Mouse (Mus musculus) MEL (cell line): ENCODE data around the gene Arsg. TPM values are rescaled to one million over a fixed set of nuclear protein-coding genes. Genes with fewer than 3 reads are reported as not detected.

Experiments
- DNase-seq: peaks from one replicate; pipeline ENCODE4 v3.0.0; 2011; ENCODE audit warnings: low read depth, low spot score
- H3K27ac ChIP-seq: 2 replicates; pipeline ENCODE4 v1.5.1; 2012; ENCODE audit warnings: low read depth, mild to moderate bottlenecking, control low read depth, low read length, moderate library complexity; ENCODE audit not compliant: control insufficient read depth
- H3K27me3 ChIP-seq, 2 experiments: fragments of 150-350 bp in 1 of 2; sonication (generic) in 1 of 2; 2 replicates each; pipeline ENCODE4 v1.6.1; 2012; ENCODE audit warnings: low read length in 2 of 2, mild to moderate bottlenecking in 2 of 2, improper control_type of control experiment in 1 of 2, moderate library complexity in 1 of 2; ENCODE audit not compliant: insufficient read depth in 2 of 2, control insufficient read depth in 1 of 2
- H3K36me3 ChIP-seq, 2 experiments: 2 replicates each; pipeline ENCODE4 v1.6.1; 2012 to 2014; ENCODE audit warnings: low read length in 2 of 2, improper control_type of control experiment in 1 of 2, inconsistent platforms in 1 of 2, mild to moderate bottlenecking in 1 of 2; ENCODE audit not compliant: insufficient read depth in 2 of 2, control insufficient read depth in 1 of 2
- H3K4me1 ChIP-seq, 2 experiments: fragments of 150-350 bp in 1 of 2; sonication (generic) in 1 of 2; 2 replicates each; pipeline ENCODE4 v1.6.1; 2012; ENCODE audit warnings: low read length in 2 of 2, improper control_type of control experiment in 1 of 2, mild to moderate bottlenecking in 1 of 2; ENCODE audit not compliant: insufficient read depth in 2 of 2, control insufficient read depth in 1 of 2
- H3K4me3 ChIP-seq, 2 experiments: fragments of 150-350 bp in 1 of 2; sonication (generic) in 1 of 2; 2 replicates each; pipeline ENCODE4 v1.5.1; 2012; ENCODE audit warnings: low read depth in 2 of 2, low read length in 2 of 2, mild to moderate bottlenecking in 2 of 2, moderate library complexity in 2 of 2, control low read depth in 1 of 2, improper control_type of control experiment in 1 of 2; ENCODE audit not compliant: control insufficient read depth in 1 of 2, insufficient read depth in 1 of 2
- H3K79me2 ChIP-seq: 2 replicates; pipeline ENCODE4 v1.6.1; 2012; ENCODE audit warnings: mild to moderate bottlenecking, low read length, moderate library complexity; ENCODE audit not compliant: control insufficient read depth, poor library complexity, insufficient read depth
- H3K9ac ChIP-seq: 2 replicates; pipeline ENCODE4 v1.6.1; 2012; ENCODE audit warnings: low read depth, mild to moderate bottlenecking, control low read depth, low read length, moderate library complexity; ENCODE audit not compliant: control insufficient read depth, poor library complexity, severe bottlenecking
- H3K9me3 ChIP-seq: fragments of 150-350 bp; sonication (generic); replicated peaks from 2 replicates; pipeline ENCODE4 v1.6.1; 2012; ENCODE audit warnings: mild to moderate bottlenecking, low read length, improper control_type of control experiment, moderate library complexity; ENCODE audit not compliant: insufficient read depth
- BHLHE40 ChIP-seq: IDR thresholded peaks from 2 replicates; pipeline ENCODE4 v1.6.1; 2012; ENCODE audit warnings: low read depth, mild to moderate bottlenecking, inconsistent platforms, low read length, improper control_type of control experiment, borderline replicate concordance
- CTCF ChIP-seq, 3 experiments: IDR thresholded peaks in 2 of 3; conservative IDR thresholded peaks in 1 of 3; 2 replicates each; pipeline ENCODE4 v1.5.1; 2011 to 2012; ENCODE audit warnings: low read length in 3 of 3, low read depth in 2 of 3, mild to moderate bottlenecking in 2 of 3, improper control_type of control experiment in 1 of 3, inconsistent platforms in 1 of 3, mixed read lengths in 1 of 3, moderate library complexity in 1 of 3; ENCODE audit not compliant: control insufficient read depth in 1 of 3, insufficient read depth in 1 of 3, poor library complexity in 1 of 3, severe bottlenecking in 1 of 3
- ELF1 ChIP-seq: IDR thresholded peaks from 2 replicates; pipeline ENCODE4 v1.6.1; 2014; ENCODE audit warnings: low read depth, mild to moderate bottlenecking, inconsistent platforms, low read length, improper control_type of control experiment, moderate library complexity
- ETS1 ChIP-seq: IDR thresholded peaks from 2 replicates; pipeline ENCODE4 v1.6.1; 2012; ENCODE audit warnings: low read depth, mild to moderate bottlenecking, inconsistent platforms, low read length, improper control_type of control experiment, moderate library complexity
- GATA1 ChIP-seq: IDR thresholded peaks from 2 replicates; pipeline ENCODE4 v1.6.1; 2011; ENCODE audit warnings: low read depth, low read length, improper control_type of control experiment
- HCFC1 ChIP-seq: IDR thresholded peaks from 2 replicates; pipeline ENCODE4 v1.6.1; 2012; ENCODE audit warnings: low read depth, mild to moderate bottlenecking, inconsistent platforms, low read length, improper control_type of control experiment, moderate library complexity
- MAX ChIP-seq: IDR thresholded peaks from 2 replicates; pipeline ENCODE4 v1.6.1; 2011; ENCODE audit warnings: low read length, improper control_type of control experiment
- MEF2A ChIP-seq: IDR thresholded peaks from 2 replicates; pipeline ENCODE4 v1.6.1; 2014; ENCODE audit warnings: low read depth, mild to moderate bottlenecking, inconsistent platforms, low read length, improper control_type of control experiment; ENCODE audit not compliant: poor library complexity, insufficient replicate concordance, severe bottlenecking; ENCODE audit errors: extremely low read depth
- MXI1 ChIP-seq: IDR thresholded peaks from 2 replicates; pipeline ENCODE4 v1.6.1; 2011; ENCODE audit warnings: mild to moderate bottlenecking, low read depth, low read length, improper control_type of control experiment
- MYB ChIP-seq: IDR thresholded peaks from 2 replicates; pipeline ENCODE4 v1.6.1; 2011; ENCODE audit warnings: mild to moderate bottlenecking, low read depth, low read length, improper control_type of control experiment
- MYC ChIP-seq: IDR thresholded peaks from 2 replicates; pipeline ENCODE4 v1.6.1; 2011; ENCODE audit warnings: low read depth, mild to moderate bottlenecking, low read length, improper control_type of control experiment, moderate library complexity
- NELFE ChIP-seq: IDR thresholded peaks from 2 replicates; pipeline ENCODE4 v1.6.1; 2011; ENCODE audit warnings: low read depth, low read length, improper control_type of control experiment
- RAD21 ChIP-seq: IDR thresholded peaks from 2 replicates; pipeline ENCODE4 v1.6.1; 2011; ENCODE audit warnings: mild to moderate bottlenecking, low read depth, low read length, improper control_type of control experiment
- SIN3A ChIP-seq: IDR thresholded peaks from 2 replicates; pipeline ENCODE4 v1.6.1; 2012; ENCODE audit warnings: low read length, improper control_type of control experiment, inconsistent platforms
- SMC3 ChIP-seq: IDR thresholded peaks from 2 replicates; pipeline ENCODE4 v1.6.1; 2011; ENCODE audit warnings: low read depth, low read length, improper control_type of control experiment
- TAL1 ChIP-seq: IDR thresholded peaks from 2 replicates; pipeline ENCODE4 v1.6.1; 2012; ENCODE audit warnings: mild to moderate bottlenecking, inconsistent platforms, low read length, moderate library complexity, mixed read lengths
- TBP ChIP-seq: IDR thresholded peaks from 2 replicates; pipeline ENCODE4 v1.8.0; 2011; ENCODE audit warnings: low read depth, low read length, improper control_type of control experiment
- TCF12 ChIP-seq: IDR thresholded peaks from 2 replicates; pipeline ENCODE4 v1.6.1; 2014; ENCODE audit warnings: low read depth, mild to moderate bottlenecking, inconsistent platforms, low read length, improper control_type of control experiment, moderate library complexity
- UBTF ChIP-seq: IDR thresholded peaks from 2 replicates; pipeline ENCODE4 v1.6.1; 2012; ENCODE audit warnings: low read depth, mild to moderate bottlenecking, inconsistent platforms, low read length, improper control_type of control experiment, moderate library complexity, borderline replicate concordance; ENCODE audit not compliant: insufficient read depth
- ZC3H11A ChIP-seq: IDR thresholded peaks from 2 replicates; pipeline ENCODE4 v1.6.1; 2012; ENCODE audit warnings: low read depth, mild to moderate bottlenecking, inconsistent platforms, low read length, improper control_type of control experiment
- ZKSCAN1 ChIP-seq: IDR thresholded peaks from 2 replicates; pipeline ENCODE4 v1.6.1; 2012; ENCODE audit warnings: low read depth, mild to moderate bottlenecking, inconsistent platforms, low read length, improper control_type of control experiment, moderate library complexity
- ZMIZ1 ChIP-seq: IDR thresholded peaks from 2 replicates; pipeline ENCODE4 v1.6.1; 2012; ENCODE audit warnings: low read depth, mild to moderate bottlenecking, inconsistent platforms, low read length, improper control_type of control experiment, moderate library complexity
- ZNF384 ChIP-seq: IDR thresholded peaks from 2 replicates; pipeline ENCODE4 v1.6.1; 2012; ENCODE audit warnings: low read depth, mild to moderate bottlenecking, inconsistent platforms, low read length, improper control_type of control experiment
- polyA plus RNA-seq, 2 experiments: library from polyadenylated mRNA; stranded (reverse) in 1 of 2; unstranded in 1 of 2; fragments of >175 nt in 1 of 2; fragments of >200 nt in 1 of 2; gene quantifications; 2 replicates each; pipeline versions ENCODE4 v1.2.1 to v1.2.4; 2012; ENCODE audit warnings: low replicate concordance in 2 of 2, low read depth in 1 of 2; ENCODE audit not compliant: insufficient read length in 2 of 2, insufficient read depth in 1 of 2, missing spikeins in 1 of 2
- total RNA-seq: library from RNA; depleted of rRNA; stranded (reverse); fragments of 300-350 nt; gene quantifications from 2 replicates; pipeline ENCODE4 v1.2.3, GENCODE M21; 2012

Gene Arsg
- total and polyA plus RNA-seq, 3 experiments = 3.9 to 5.2 TPM; not detected in 1

- TF ChIP-seq MYC (no peak), MEF2A (no peak), ZC3H11A (no peak), SMC3 (0 out of 2 replicates have a peak, but pooled peaks have one; percentile 9), TAL1 (peak; percentile 35; the same call in 1 of the 2 replicates)
Observed at GRCm38 (mm10) chr11:109575832-109576231, 102.7 kb downstream of the Arsg start (continued).

DNA sequence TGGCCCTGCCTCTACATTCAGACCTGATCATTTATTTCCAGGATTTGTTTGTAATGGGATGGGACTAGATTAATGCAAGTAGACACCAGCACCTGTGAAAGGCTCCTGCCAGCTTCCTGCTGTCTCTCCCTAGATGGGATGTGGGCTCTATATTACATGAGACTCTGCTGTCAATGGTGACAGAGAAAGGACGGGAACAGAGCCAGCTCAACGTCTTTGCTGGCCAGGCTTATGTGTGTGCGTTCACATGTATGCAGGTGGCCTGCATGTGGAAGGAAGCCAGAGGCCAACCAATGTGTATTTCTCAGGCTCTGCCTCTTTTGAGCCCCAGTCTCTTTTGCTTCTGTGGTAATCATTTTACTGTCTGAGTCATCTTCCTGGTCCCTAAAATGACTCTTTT, 105.4 kb downstream of the Arsg start:
- H3K27ac ChIP-seq = no peak overlapping the region
- H3K36me3 ChIP-seq = peaks cover 0 to 14% of the 10 kb centered on the region in 2 experiments; a peak in 2 of 4 replicates
- H3K9ac ChIP-seq = no peak overlapping the region
- H3K27me3 ChIP-seq = no peaks in the 10 kb centered on the region
- H3K4me1 ChIP-seq = peaks cover 10 to 14% of the 10 kb centered on the region in 2 experiments
- TF ChIP-seq SIN3A = no peak
- no peak for TF ChIP-seq MYC
- TF ChIP-seq CTCF (IDR thresholded peaks at IDR 0.05 in 2 of 3, conservative IDR thresholded peaks at IDR 0.05 in 1 of 3; ENCODE audit: control insufficient read depth in 1 of 3, insufficient read depth in 1 of 3, low read depth in 2 of 3, low read length in 3 of 3, poor library complexity in 1 of 3, severe bottlenecking in 1 of 3) = no peak
- TF ChIP-seq BHLHE40 = no peak
- TF ChIP-seq ZNF384 = no peak
- TF ChIP-seq GATA1 = no peak
- TF ChIP-seq ELF1 = no peak
- no peak for TF ChIP-seq ETS1
- TF ChIP-seq MYB = no peak
- no peak for TF ChIP-seq TBP
- no peak for TF ChIP-seq TCF12
- no peak for TF ChIP-seq RAD21
- no peak for TF ChIP-seq ZMIZ1
- no peak for TF ChIP-seq ZC3H11A
- TF ChIP-seq SMC3 = no peak
- TF ChIP-seq UBTF = no peak
- no peak for TF ChIP-seq MXI1
- no peak for TF ChIP-seq MEF2A
- TF ChIP-seq, all 39 proteins: peak for 0
- DNase-seq = no peak
- H3K9me3 ChIP-seq = no peaks in the 10 kb centered on the region
- no peak overlapping the region for H3K4me3 ChIP-seq
- H3K79me2 ChIP-seq = no peaks in the 10 kb centered on the region

- peaks cover 23 to 24% of the 10 kb centered on the region in 2 experiments for H3K4me1 ChIP-seq
- no peaks in the 10 kb centered on the region for H3K79me2 ChIP-seq
- peaks cover 0 to 21% of the 10 kb centered on the region in 2 experiments; a peak in 2 of 4 replicates for H3K36me3 ChIP-seq
- no peak for TF ChIP-seq MAX
- TF ChIP-seq NELFE = no peak
- TF ChIP-seq HCFC1 = no peak
- TF ChIP-seq MYB = no peak
- TF ChIP-seq ZC3H11A = no peak
- no peak for TF ChIP-seq ZKSCAN1
- TF ChIP-seq, all 39 proteins: peak for 0
- H3K9ac ChIP-seq = no peak overlapping the region
- H3K27ac ChIP-seq = no peak overlapping the region
- no peaks in the 10 kb centered on the region for H3K9me3 ChIP-seq
- no peaks in the 10 kb centered on the region for H3K27me3 ChIP-seq
- DNase-seq = no peak
- no peak overlapping the region for H3K4me3 ChIP-seq
Observed at GRCm38 (mm10) chr11:109579999-109580398, 106.8 kb downstream of the Arsg start.
